ENCODE assay signal across 23 mouse cellular contexts in the genomic region with DNA sequence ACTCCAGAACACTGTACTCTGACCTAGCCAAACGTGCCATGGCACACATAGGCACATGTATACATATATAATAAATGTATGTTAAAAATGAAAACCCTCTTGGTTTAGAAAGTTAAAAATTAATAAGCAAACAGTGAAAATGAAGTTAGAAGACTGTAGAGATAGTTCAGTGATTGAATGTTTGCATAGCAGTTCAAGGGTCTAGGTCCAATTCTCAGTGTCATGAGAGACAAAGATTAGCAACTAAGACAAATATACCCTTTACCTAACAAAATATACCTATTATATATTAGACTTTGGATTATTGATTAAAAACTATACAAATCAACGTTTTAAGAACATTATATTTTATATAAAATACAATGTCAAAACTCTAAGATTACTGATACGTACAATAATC.
"Had no signal": no experiment of that assay in that cellular context is flagged by ENCODE, and none has a peak within 500 bp of the region (broad histone marks: within the 10 kb centered on the region; RNA-seq: fewer than 3 reads in every experiment).

No protein-coding gene starts in this region.

- ATAC-seq: hindbrain, postnatal 0 days; liver, embryonic 12.5 days had no signal

- H3K4me3 ChIP-seq: gastrocnemius, adult 2 months; heart, embryonic 10.5 days; heart, embryonic 12.5 days; hindbrain, embryonic 13.5 days; hindbrain, embryonic 15.5 days; layer of hippocampus, adult 2 months; limb, embryonic 13.5 days; limb, embryonic 15.5 days; liver, embryonic 12.5 days had no signal

- H3K36me3 ChIP-seq: heart, embryonic 10.5 days; heart, embryonic 12.5 days; hindbrain, embryonic 13.5 days; hindbrain, embryonic 15.5 days; limb, embryonic 13.5 days; limb, embryonic 15.5 days; liver, embryonic 12.5 days had no signal

- DNase-seq: gastrocnemius, adult 2 months; gastrocnemius, postnatal 10 days; gastrocnemius, postnatal 25 days; heart, adult 18-20 months; heart, postnatal 10 days; heart, postnatal 4 days; kidney, adult 18-20 months; kidney, adult 8-10 months; kidney, postnatal 10 days; kidney, postnatal 25 days; kidney, postnatal 4 days; layer of hippocampus, postnatal 36 days; left cerebral cortex, postnatal 4 days had no signal

- H3K9me3 ChIP-seq: heart, embryonic 10.5 days; heart, embryonic 12.5 days; hindbrain, embryonic 13.5 days; hindbrain, embryonic 15.5 days; limb, embryonic 13.5 days; limb, embryonic 15.5 days; liver, embryonic 12.5 days had no signal

- H3K27me3 ChIP-seq: heart, embryonic 12.5 days; hindbrain, embryonic 13.5 days; hindbrain, embryonic 15.5 days; limb, embryonic 13.5 days; limb, embryonic 15.5 days; liver, embryonic 12.5 days had no signal

- H3K4me2 ChIP-seq: heart, embryonic 12.5 days; hindbrain, embryonic 13.5 days; hindbrain, embryonic 15.5 days; limb, embryonic 13.5 days; limb, embryonic 15.5 days; liver, embryonic 12.5 days had no signal

- H3K9ac ChIP-seq: heart, embryonic 12.5 days; hindbrain, embryonic 13.5 days; hindbrain, embryonic 15.5 days; limb, embryonic 13.5 days; limb, embryonic 15.5 days; liver, embryonic 12.5 days; liver, embryonic 14.5 days had no signal

- H3K27ac ChIP-seq: gastrocnemius, adult 2 months; heart, embryonic 10.5 days; hindbrain, embryonic 13.5 days; hindbrain, embryonic 15.5 days; hindbrain, postnatal 0 days; layer of hippocampus, adult 2 months; limb, embryonic 13.5 days; limb, embryonic 15.5 days; liver, embryonic 12.5 days; liver, embryonic 14.5 days had no signal

- H3K4me1 ChIP-seq: heart, embryonic 10.5 days; heart, embryonic 12.5 days; hindbrain, embryonic 13.5 days; hindbrain, embryonic 15.5 days; limb, embryonic 13.5 days; limb, embryonic 15.5 days; liver, embryonic 12.5 days had no signal
